ENCODE assay signal across 16 mouse cellular contexts in the genomic region with DNA sequence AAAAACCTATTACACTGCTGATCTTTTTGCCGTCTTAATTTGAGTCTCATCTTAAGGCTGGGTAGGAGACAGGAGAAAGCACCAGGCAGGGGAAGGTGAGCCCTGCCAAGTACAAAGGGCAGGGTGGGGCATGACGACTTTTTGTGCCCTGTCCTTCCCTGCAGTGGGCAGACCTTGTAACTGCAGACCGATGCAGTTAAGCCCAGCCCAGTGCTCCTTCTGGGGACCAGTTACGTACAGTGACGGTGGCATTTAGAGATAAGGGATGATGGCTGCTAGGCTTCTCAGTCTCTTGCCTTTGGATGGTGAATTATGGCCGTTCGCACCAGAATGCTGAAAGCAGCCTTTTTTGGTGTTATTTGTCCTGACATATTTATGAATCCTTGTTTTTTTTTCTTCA. TPM values are rescaled to one million over a fixed set of nuclear protein-coding genes. Genes with fewer than 3 reads are reported as not detected.
DNase-seq lines count a peak whose midpoint lies in the region; ATAC-seq and TF ChIP-seq lines count a peak whose summit lies in the region.
"Had no signal": no experiment of that assay in that cellular context is flagged by ENCODE, and none has a peak within 500 bp of the region (broad histone marks: within the 10 kb centered on the region; RNA-seq: fewer than 3 reads in every experiment).

No protein-coding gene starts in this region.

- no peak overlapping the region for H3K4me2 ChIP-seq in forebrain, embryonic 16.5 days (ENCODE audit: low read length)
- H3K4me2 ChIP-seq: hindbrain, embryonic 13.5 days; lung, embryonic 15.5 days; neural tube, embryonic 13.5 days had no signal

- H3K9ac ChIP-seq in forebrain, embryonic 16.5 days (replicated peaks; ENCODE audit: low read depth, low read length) = no peak overlapping the region
- H3K9ac ChIP-seq: hindbrain, embryonic 13.5 days; lung, embryonic 15.5 days; neural tube, embryonic 13.5 days had no signal

- no peaks in the 10 kb centered on the region for H3K9me3 ChIP-seq in G1E (replicated peaks)
- no peaks in the 10 kb centered on the region for H3K9me3 ChIP-seq in embryonic facial prominence, embryonic 10.5 days
- no peaks in the 10 kb centered on the region for H3K9me3 ChIP-seq in forebrain, embryonic 16.5 days (ENCODE audit: control insufficient read depth, low read length)
- H3K9me3 ChIP-seq: forebrain, embryonic 10.5 days; hindbrain, embryonic 13.5 days; lung, embryonic 15.5 days; neural tube, embryonic 13.5 days had no signal

- no peak for TF ChIP-seq CTCF in G1E (IDR thresholded peaks at IDR 0.05; ENCODE audit: low read depth, low read length)

- peak overlapping the region; percentile 54; the same call in 1 of the 2 replicates for H3K4me3 ChIP-seq in G1E (ENCODE audit: low read depth, low read length)
- H3K4me3 ChIP-seq in embryonic facial prominence, embryonic 10.5 days = no peak overlapping the region
- H3K4me3 ChIP-seq in forebrain, embryonic 16.5 days (replicated peaks; ENCODE audit: low read length) = no peak overlapping the region
- H3K4me3 ChIP-seq: forebrain, embryonic 10.5 days; hindbrain, embryonic 13.5 days; lung, embryonic 15.5 days; neural tube, embryonic 13.5 days had no signal

- 87% methylated on average over 7 of the region's 7 CpGs for WGBS in embryonic facial prominence, embryonic 10.5 days
- WGBS in forebrain, embryonic 16.5 days = 86% methylated on average over 7 of the region's 7 CpGs

- peaks cover 38% of the 10 kb centered on the region for H3K4me1 ChIP-seq in G1E (ENCODE audit: insufficient read depth, low read depth, low read length)
- H3K4me1 ChIP-seq in embryonic facial prominence, embryonic 10.5 days = no peaks in the 10 kb centered on the region
- H3K4me1 ChIP-seq in forebrain, embryonic 16.5 days (replicated peaks; ENCODE audit: control insufficient read depth, insufficient read depth, low read length) = no peaks in the 10 kb centered on the region
- H3K4me1 ChIP-seq: forebrain, embryonic 10.5 days; hindbrain, embryonic 13.5 days; lung, embryonic 15.5 days; neural tube, embryonic 13.5 days had no signal

- peak; percentile 54 for DNase-seq in G1E (ENCODE audit: low spot score)
- peak; percentile 66 for DNase-seq in c-Kit-negative CD71-positive TER-119-positive erythroid progenitor cells, embryonic 14.5 days (ENCODE audit: low read depth, low spot score)
- DNase-seq in liver = peak; percentile 82
- no peak for DNase-seq in ovary, postnatal 36 days (ENCODE audit: low spot score)
- no peak for DNase-seq in embryonic facial prominence, embryonic 10.5 days (ENCODE audit: low spot score)
- DNase-seq: adrenal gland, adult 8-10 months; cerebellum, adult 9-11 months; kidney, adult 18-20 months; layer of hippocampus, postnatal 36 days; thymus, postnatal 4 days had no signal

- H3K36me3 ChIP-seq in G1E (replicated peaks) = peaks cover 67% of the 10 kb centered on the region
- H3K36me3 ChIP-seq in embryonic facial prominence, embryonic 10.5 days (replicated peaks) = peaks cover 39% of the 10 kb centered on the region
- H3K36me3 ChIP-seq in forebrain, embryonic 16.5 days (ENCODE audit: control insufficient read depth, insufficient read depth) = peaks cover 6% of the 10 kb centered on the region; the same call in 1 of the 2 replicates

- ATAC-seq in G1E (ENCODE audit: extremely low read depth, insufficient number of reproducible peaks, low FRiP score, poor library complexity, severe bottlenecking) = peak; percentile 81
- peak; percentile 80 for ATAC-seq in megakaryocyte progenitor cell, adult 5-6 weeks (replicated peaks; ENCODE audit: poor library complexity)
- no peak for ATAC-seq in forebrain, embryonic 16.5 days

- H3K27ac ChIP-seq in embryonic facial prominence, embryonic 10.5 days (replicated peaks) = no peak overlapping the region
- no peak overlapping the region for H3K27ac ChIP-seq in forebrain, embryonic 16.5 days (ENCODE audit: low read length)
- H3K27ac ChIP-seq: forebrain, embryonic 10.5 days; hindbrain, embryonic 13.5 days; lung, embryonic 15.5 days; neural tube, embryonic 13.5 days had no signal

- no peaks in the 10 kb centered on the region for H3K27me3 ChIP-seq in G1E (ENCODE audit: insufficient read depth, low read length)
- H3K27me3 ChIP-seq in embryonic facial prominence, embryonic 10.5 days (replicated peaks; ENCODE audit: low read depth, poor library complexity, severe bottlenecking) = peaks cover under 1% of the 10 kb centered on the region; the same call in 1 of the 2 replicates
- no peaks in the 10 kb centered on the region for H3K27me3 ChIP-seq in forebrain, embryonic 16.5 days (replicated peaks; ENCODE audit: control insufficient read depth, insufficient read depth, low read length)
- H3K27me3 ChIP-seq: hindbrain, embryonic 13.5 days; lung, embryonic 15.5 days; neural tube, embryonic 13.5 days had no signal

RNA-seq across cellular contexts. Expression of a gene that starts 18.7 kb away (rescaled TPM):
- total RNA-seq in G1E (2014; fragmentation: Nextera tagmentation) = 36.0 and 38.2 TPM in 2 replicates
- 21.2 and 26.4 TPM in 2 replicates for total RNA-seq in G1E (2017)
- 40.0 and 46.2 TPM in 2 replicates for polyA plus RNA-seq in G1E (2012)
- 43.1 and 45.0 TPM in 2 replicates for total RNA-seq in megakaryocyte progenitor cell, adult 5-6 weeks (2015)
- 36.3 and 46.6 TPM in 2 replicates for total RNA-seq in megakaryocyte progenitor cell, adult 5-6 weeks (2017)
- 53.7 and 56.9 TPM in 2 replicates for polyA plus RNA-seq in embryonic facial prominence, embryonic 10.5 days (2016; fragmentation: Nextera tagmentation; extraction: Ambion mirVana)
- polyA plus RNA-seq in forebrain, embryonic 16.5 days (2015; fragmentation: Nextera tagmentation; extraction: Ambion mirVana) = 30.8 and 32.6 TPM in 2 replicates

RNA-seq across cellular contexts. Expression of a gene that starts 25.1 kb away (rescaled TPM):
- 18.2 and 34.4 TPM in 2 replicates for total RNA-seq in G1E (2014; fragmentation: Nextera tagmentation)
- total RNA-seq in G1E (2017) = 22.7 and 31.1 TPM in 2 replicates
- polyA plus RNA-seq in G1E (2012) = 2.3 and 10.9 TPM in 2 replicates
- total RNA-seq in megakaryocyte progenitor cell, adult 5-6 weeks (2015) = 14.0 and 16.5 TPM in 2 replicates
- 11.8 and 18.1 TPM in 2 replicates for total RNA-seq in megakaryocyte progenitor cell, adult 5-6 weeks (2017)
- polyA plus RNA-seq in embryonic facial prominence, embryonic 10.5 days (2016; fragmentation: Nextera tagmentation; extraction: Ambion mirVana) = 52.1 and 53.1 TPM in 2 replicates
- 93.1 and 109 TPM in 2 replicates for polyA plus RNA-seq in forebrain, embryonic 16.5 days (2015; fragmentation: Nextera tagmentation; extraction: Ambion mirVana)

Comparison
In these comparisons a context has a peak if more than half of its experiments do, and no peak if none do; other contexts are left out.
1. DNase-seq: peak in G1E (single experiment), c-Kit-negative CD71-positive TER-119-positive erythroid progenitor cells, embryonic 14.5 days (single experiment) and liver (single experiment); none in ovary, postnatal 36 days (single experiment) and embryonic facial prominence, embryonic 10.5 days (single experiment).